Mouse (Mus musculus): ENCODE measurements around the gene Hnrnpa3.

The Hnrnpa3 gene

DNA sequence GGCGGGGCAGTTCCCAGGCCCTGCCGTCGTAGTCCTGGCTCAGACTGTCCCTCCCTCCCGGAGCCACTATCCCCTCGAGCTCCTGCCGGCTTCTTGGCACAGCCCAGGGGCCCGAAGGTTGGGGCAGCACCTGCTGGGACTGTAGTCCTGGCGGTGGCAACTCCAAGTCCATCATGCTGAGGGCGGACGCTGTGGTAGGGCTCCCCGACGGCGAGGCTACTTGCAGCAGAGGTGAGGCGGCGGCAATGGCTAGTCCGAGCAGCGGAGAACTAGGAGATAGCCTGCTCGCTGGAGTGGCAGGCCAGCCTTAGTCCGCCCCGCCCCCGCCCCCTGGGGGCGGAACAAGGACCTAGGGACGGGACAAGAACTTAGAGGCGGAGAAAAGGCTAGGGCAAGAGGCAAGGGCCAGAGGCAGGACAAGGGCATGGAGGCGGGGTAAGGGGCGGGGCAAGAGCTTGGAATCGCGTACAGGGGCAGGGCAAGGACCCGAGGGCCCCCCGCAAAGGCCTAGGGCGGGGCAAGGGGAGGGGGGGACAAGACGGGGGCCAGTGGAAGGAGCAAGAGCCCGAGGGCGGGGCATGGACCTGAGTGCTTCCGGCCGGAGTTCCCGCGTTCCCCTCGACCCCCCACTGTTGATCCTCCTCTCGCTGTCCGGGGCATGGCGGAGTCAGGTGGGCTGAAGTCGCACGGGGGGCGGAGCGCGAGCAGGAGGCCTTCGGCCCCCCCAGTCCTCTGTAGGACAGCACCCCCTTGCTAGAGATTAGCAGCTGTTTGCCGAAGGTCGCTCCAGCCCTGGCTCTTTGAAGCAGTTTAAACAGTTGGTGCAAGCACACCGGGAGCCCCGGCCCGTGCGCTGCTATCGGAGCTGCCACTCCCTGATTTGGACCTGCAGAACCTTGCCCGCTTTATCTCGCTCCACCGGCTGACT, 45.4 kb downstream of the Hnrnpa3 start, which contains the start of gene Nfe2l2:
Gene Nfe2l2 (minus strand): TSS at position 408 of the 928 bp plus-strand sequence.
- peak; percentile 85 to 93 for DNase-seq

DNA sequence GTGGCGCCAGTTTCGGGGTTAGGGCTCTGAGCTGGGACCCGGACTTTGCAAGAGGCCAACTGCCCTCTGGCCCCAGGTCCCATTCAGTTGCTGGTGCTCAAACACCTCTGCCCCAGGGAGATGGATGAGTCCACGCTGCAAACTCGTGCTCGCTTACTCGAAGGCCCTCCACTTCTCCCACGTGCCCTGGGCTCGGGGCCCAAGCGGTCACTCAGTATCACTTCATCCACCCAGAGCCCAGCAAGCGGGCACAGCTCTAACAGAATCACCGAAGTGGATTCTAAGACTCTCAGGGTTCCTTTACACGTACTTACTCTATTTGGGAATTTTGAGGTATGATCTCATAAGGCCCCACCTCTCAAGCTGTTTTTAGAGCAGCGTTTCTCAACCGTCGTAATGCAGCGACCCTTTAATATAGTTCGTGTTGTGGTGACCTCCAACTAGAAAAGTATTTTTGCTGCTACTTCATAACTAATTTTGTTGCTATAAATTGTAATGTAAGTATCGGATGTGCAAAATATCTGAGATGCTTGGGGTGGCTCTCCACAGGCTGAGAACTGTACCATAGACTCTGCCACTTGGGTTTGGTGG, 46.2 kb downstream of the Hnrnpa3 start:
- peak; percentile 42 to 48 for DNase-seq

DNA sequence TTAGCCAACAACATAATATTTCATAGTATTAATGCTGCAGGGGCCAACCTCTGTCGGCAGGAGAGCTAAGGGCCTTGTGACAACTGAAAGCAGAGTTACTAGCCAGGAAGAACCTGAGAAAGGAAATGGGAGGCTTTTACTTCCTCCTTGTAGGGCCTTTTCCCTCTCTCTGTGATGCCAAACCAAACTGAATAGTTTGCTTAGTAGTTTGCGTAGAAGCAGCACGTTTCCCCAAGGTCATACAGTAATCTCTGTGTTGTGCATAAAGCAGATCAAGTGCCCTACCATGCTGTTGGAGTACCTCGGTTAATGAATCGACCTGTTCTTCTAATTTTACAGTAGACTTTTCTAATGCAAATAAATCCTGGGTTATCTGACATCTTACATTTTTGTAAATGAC, 47.4 kb downstream of the Hnrnpa3 start:
- DNase-seq, result no peak

DNA sequence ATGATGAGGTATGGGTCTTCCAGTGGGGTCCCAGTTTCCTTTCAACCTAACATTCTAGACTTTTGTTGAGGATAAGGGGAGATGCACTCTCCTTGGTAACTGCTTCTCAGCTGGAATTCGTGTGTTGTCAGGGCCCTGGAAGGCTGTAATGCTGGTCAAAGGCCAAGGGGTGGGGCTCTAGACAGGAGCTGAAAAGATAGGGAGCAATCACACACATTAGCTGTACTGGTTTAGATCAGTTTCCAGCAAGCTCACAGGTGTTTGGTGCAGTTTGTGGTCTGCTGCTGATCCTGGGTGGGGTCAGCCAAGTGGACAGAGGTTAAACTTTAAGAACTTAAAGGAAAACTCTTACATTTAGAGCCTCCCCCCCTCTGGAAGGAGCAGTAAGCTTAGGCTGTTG, 48.4 kb downstream of the Hnrnpa3 start:
- no peak for DNase-seq

DNA sequence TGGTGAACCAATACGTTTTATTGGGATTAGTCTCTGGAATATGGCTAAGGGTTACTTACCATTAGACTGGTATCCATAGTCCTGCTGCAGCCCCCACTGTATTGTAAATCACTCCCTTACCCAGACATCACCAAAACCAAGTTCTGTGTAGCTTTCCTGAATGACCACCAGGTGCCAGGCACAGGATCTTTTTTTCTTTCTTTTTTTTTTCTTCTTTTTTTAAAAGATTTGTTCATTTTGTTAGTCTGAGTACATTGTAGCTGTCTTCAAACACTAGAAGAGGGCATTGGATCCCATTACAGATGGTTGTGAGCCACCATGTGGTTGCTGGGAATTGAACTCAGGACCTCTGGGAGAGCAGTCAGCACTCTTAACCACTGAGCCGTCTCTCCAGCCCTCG, 54.0 kb downstream of the Hnrnpa3 start:
- DNase-seq, result no peak

DNA sequence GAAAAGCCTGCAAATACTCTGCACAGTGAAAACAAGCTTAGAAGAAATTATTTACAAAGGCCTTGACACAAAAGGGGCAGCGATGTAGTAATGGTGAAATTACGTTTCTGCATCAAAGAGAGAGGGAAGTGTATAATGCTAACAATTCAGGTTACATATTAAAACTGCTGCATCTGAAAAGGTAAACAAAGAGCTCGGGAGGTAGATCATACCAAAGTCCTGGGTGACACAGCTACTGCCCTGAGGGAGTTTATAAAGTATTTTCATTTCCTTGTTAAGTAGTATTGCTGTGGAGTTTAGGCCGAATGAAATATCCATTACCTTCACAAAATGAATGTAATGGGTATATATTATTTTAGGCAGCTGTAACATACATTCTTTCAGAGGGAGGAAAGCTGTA, 55.7 kb downstream of the Hnrnpa3 start:
- DNase-seq, result no peak

DNA sequence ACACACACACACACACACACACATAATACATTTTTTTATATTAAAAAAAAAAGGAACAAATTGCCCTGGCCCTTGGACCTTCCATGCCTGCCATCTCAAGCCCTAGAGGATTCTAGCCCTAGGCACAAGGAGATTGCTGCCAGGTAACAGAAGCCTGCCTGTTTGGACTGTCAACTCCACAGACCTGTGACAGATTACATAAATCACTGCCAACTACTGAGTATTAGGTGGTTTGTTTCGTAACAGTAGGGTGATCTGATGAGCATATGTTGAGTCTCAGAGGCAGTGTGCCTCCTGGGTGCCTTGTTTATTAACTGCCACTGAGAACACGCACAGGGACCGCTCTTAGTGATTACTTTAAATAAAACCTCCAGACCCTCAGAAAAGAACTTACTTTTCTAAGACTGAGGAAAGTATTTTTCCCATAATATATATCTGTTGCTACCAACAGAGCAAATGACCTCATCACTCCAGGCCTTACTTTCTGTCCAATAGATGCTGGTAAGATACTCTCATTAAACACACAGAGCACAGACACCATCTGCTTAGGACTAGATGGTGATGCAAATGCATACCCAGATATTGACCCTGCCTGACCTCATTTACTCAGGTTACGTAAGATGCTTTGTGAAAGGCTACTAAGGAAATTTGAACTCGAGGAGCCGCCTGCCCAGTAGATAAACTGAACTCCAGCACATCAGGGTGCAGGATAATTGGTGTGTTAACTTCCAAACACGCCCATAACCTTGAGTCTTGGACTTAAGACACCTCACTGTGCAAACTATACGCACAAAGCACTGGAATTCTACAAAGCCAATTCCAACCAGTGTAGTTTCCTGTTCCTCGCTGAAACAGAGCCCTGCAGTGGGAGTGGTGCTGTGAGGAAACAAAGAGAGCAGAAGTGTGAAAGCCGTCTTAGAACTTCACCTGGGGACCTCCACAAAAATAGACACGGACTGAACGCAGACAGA, 57.3 kb downstream of the Hnrnpa3 start:
- peak; percentile 68 to 73 for DNase-seq

All from cerebellum, postnatal 10 days (tissue).